Mouse (Mus musculus) forebrain, embryonic 12.5 days (tissue): ENCODE results near the gene Asprv1. TPM values are rescaled to one million over a fixed set of nuclear protein-coding genes. Genes with fewer than 3 reads are reported as not detected.

Experiments
- ATAC-seq: fragments of 200-750 bp; cut with Nextera tagmentation; 2 replicates; pipeline ENCODE4 v1.8.0; 2017; ENCODE audit warnings: moderate TSS enrichment; ENCODE audit not compliant: low FRiP score
- H3K27ac ChIP-seq: fragments of 300-500 bp; sonication (generic); 2 replicates; pipeline ENCODE4 v1.5.1; 2016; ENCODE audit warnings: mild to moderate bottlenecking
- H3K27me3 ChIP-seq: fragments of 300-500 bp; sonication (generic); 2 replicates; pipeline ENCODE4 v1.6.1; 2016; ENCODE audit warnings: mild to moderate bottlenecking
- H3K36me3 ChIP-seq: fragments of 300-500 bp; sonication (generic); replicated peaks from 2 replicates; pipeline ENCODE4 v1.6.1; 2016; ENCODE audit warnings: mild to moderate bottlenecking
- H3K4me1 ChIP-seq: fragments of 300-500 bp; sonication (generic); 2 replicates; pipeline ENCODE4 v1.6.1; 2016
- H3K4me2 ChIP-seq: fragments of 300-500 bp; sonication (generic); 2 replicates; pipeline ENCODE4 v1.6.1; 2016; ENCODE audit warnings: mild to moderate bottlenecking, moderate library complexity
- H3K4me3 ChIP-seq: fragments of 300-500 bp; sonication (generic); replicated peaks from 2 replicates; pipeline ENCODE4 v1.5.1; 2016; ENCODE audit warnings: mild to moderate bottlenecking
- H3K9ac ChIP-seq: fragments of 300-500 bp; sonication (generic); 2 replicates; pipeline ENCODE4 v1.6.1; 2016; ENCODE audit warnings: mild to moderate bottlenecking
- H3K9me3 ChIP-seq: fragments of 300-500 bp; sonication (generic); 2 replicates; pipeline ENCODE4 v1.6.1; 2016
- WGBS: fragments of 180-500 bp; shearing (Covaris S2); methylation state at CpG from one replicate; pipeline ENCODE4 v1.1.7; 2016; 5-methylcytosine and 5-hydroxymethylcytosine counted together
- polyA plus RNA-seq: library from polyadenylated mRNA; unstranded; fragments of >200 nt; fragmentation: Nextera tagmentation; extraction: Ambion mirVana; gene quantifications from 2 replicates; pipeline ENCODE4 v1.2.1, GENCODE M21; 2016

Asprv1 gene
- 0.52 and 0.87 TPM in 2 replicates for polyA plus RNA-seq

- no peaks in the 10 kb centered on the region for H3K9me3 ChIP-seq
- ATAC-seq, result no peak
- H3K4me1 ChIP-seq, result peaks cover 9% of the 10 kb centered on the region; the same call in 1 of the 2 replicates
- no peak within 1 kb of the TSS for H3K9ac ChIP-seq
- H3K4me3 ChIP-seq, result no peak within 1 kb of the TSS
- 46% methylated on average over 10 of the region's 10 CpGs for WGBS
- no peak within 1 kb of the TSS for H3K4me2 ChIP-seq
- no peak within 1 kb of the TSS for H3K27ac ChIP-seq
- H3K27me3 ChIP-seq, result no peaks in the 10 kb centered on the region
- no peaks in the 10 kb centered on the region for H3K36me3 ChIP-seq
Observed at GRCm38 (mm10) chr6:86627946-86628345, at the start of gene Asprv1. TSS of gene Asprv1 (plus strand) at chr6:86628164.

DNA sequence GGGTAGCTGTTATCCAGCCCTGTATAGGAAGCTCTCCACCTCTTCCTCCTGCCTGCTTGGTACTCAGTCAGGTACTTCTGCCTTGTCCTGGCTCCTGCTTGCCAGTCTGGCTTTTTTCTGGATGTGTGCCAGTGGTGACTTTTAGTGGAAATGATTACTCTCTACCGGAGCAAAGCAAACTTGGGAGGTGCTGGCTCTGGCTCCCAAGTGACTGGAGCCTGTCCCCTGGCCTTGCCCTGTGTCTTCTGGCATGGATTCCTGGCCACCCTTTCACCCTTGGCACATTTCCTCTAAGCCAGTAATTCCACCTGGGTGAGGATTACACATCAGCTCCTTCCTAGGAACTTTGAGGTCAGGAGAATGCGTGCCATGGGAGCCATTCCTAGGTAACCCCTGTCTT, 49.6 kb upstream of the Asprv1 start:
- Histone ChIP-seq H3K9ac (no peak overlapping the region), H3K4me3 (no peak overlapping the region), H3K27me3 (no peaks in the 10 kb centered on the region), H3K4me1 (0 out of 2 replicates have a peak, but pooled peaks cover 9% of the 10 kb centered on the region), H3K4me2 (no peak overlapping the region), H3K9me3 (no peaks in the 10 kb centered on the region), H3K36me3 (no peaks in the 10 kb centered on the region), H3K27ac (no peak overlapping the region)
- 90% methylated on average over 2 of the region's 2 CpGs for WGBS
- ATAC-seq, result no peak

DNA sequence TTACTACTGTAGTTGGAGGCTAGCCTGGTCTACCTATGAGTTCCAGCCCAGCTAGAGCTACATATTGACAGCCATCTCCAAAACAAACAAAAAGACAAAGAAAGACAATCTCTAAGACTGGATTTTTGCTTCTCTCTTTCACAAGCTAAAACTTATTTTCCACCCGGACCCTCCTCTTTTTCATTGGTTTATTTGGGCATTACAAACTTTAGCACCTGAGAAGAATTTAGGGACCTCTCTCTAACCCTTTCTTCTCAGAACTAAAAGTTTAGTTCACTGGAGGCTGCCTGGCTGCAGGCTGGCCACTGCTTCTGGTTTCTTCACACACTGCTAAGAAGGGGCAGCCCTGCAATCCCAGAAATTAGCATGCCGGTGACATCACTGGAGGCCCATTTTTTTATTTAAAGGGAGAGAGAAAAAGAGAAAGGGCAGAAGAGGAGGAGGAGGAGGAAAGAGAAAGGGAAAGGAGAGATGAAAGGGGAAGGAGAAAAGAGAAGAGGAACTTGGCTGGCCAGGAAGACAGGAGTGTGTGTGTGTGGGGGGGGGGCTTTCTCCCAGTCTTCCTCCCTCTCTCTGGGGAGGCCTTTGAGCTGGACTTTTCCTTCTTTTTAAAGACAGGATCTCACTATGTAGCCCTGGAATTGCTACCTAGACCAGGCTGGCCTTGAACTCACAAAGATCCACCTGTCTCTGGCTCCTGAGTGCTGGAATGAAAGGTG, 48.7 kb upstream of the Asprv1 start:
- Histone ChIP-seq H3K4me1 (peaks cover 11% of the 10 kb centered on the region), H3K27me3 (no peaks in the 10 kb centered on the region), H3K4me2 (no peak overlapping the region), H3K27ac (no peak overlapping the region), H3K36me3 (no peaks in the 10 kb centered on the region), H3K9me3 (no peaks in the 10 kb centered on the region), H3K9ac (no peak overlapping the region), H3K4me3 (no peak overlapping the region)
- 59% methylated on average over 2 of the region's 2 CpGs for WGBS
- no peak for ATAC-seq

DNA sequence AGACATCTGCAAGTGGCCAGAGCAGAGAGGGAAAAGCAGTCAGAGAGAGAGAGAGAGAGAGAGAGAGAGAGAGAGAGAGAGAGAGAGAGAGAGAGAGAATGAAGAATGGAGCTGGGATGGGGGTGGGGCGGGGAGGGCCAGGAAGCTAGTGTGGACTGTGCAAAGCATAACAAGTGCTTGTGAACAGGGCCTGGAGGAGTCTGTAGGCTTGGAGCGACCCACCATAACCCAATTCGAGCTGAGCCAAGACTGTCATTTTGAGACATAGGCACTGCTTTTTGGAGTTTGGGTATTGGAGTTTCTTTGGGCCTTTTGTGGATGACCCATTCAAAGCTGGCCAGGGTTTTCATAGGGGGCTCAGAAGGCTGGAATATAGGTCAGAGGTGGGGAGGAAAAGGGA, 48.0 kb upstream of the Asprv1 start:
- H3K9me3 ChIP-seq, result no peaks in the 10 kb centered on the region
- H3K27me3 ChIP-seq, result no peaks in the 10 kb centered on the region
- H3K27ac ChIP-seq, result no peak overlapping the region
- peaks cover 18% of the 10 kb centered on the region for H3K4me1 ChIP-seq
- WGBS, result 82% methylated on average over 3 of the region's 3 CpGs
- H3K4me3 ChIP-seq, result no peak overlapping the region
- H3K36me3 ChIP-seq, result no peaks in the 10 kb centered on the region
- no peak overlapping the region for H3K9ac ChIP-seq
- no peak for ATAC-seq
- no peak overlapping the region for H3K4me2 ChIP-seq

GRCm38 (mm10) chr6:86583141-86583540, 44.8 kb upstream of the Asprv1 start:
- peaks cover 27% of the 10 kb centered on the region for H3K4me1 ChIP-seq
- H3K27ac ChIP-seq, result no peak overlapping the region
- no peaks in the 10 kb centered on the region for H3K36me3 ChIP-seq
- no peak overlapping the region for H3K4me3 ChIP-seq
- ATAC-seq, result no peak
- H3K27me3 ChIP-seq, result no peaks in the 10 kb centered on the region
- WGBS, result 85% methylated on average over 3 of the region's 3 CpGs
- no peak overlapping the region for H3K9ac ChIP-seq
- no peaks in the 10 kb centered on the region for H3K9me3 ChIP-seq
- no peak overlapping the region for H3K4me2 ChIP-seq

DNA sequence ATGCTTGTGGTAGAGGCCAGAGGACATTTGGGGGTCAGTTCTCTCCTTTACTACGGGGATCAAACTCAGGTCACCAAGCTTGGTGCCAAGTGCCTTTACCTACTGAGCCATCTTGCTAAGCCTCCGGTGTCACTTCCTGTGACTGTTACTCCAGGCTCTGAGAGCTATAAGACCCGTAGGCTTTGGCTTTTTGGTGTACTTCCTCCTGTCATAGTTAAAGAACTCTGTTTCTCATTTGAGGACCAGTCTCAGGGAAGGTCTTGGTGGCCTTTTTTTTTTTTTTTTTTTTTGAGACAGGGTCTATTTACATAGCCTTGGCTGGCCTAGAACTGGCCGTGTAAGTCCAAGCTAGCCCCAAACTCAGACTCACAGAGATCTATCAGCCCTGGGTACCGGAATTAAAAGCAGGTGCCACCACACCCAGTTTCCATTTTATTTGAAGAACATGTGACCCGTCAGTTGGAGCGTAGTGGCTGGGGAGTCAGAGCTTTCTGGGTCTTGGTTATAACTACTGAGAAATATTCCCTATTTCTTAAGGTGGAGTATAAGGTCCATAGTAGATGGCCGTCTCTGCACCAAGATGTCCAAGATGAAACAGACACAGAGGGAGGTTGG, 44.3 kb upstream of the Asprv1 start:
- no peaks in the 10 kb centered on the region for H3K9me3 ChIP-seq
- no peak for ATAC-seq
- peaks cover 27% of the 10 kb centered on the region for H3K4me1 ChIP-seq
- H3K9ac ChIP-seq, result no peak overlapping the region
- no peaks in the 10 kb centered on the region for H3K36me3 ChIP-seq
- H3K27ac ChIP-seq, result no peak overlapping the region
- no peak overlapping the region for H3K4me2 ChIP-seq
- H3K4me3 ChIP-seq, result no peak overlapping the region
- H3K27me3 ChIP-seq, result no peaks in the 10 kb centered on the region
- WGBS, result 89% methylated on average over 8 of the region's 8 CpGs

DNA sequence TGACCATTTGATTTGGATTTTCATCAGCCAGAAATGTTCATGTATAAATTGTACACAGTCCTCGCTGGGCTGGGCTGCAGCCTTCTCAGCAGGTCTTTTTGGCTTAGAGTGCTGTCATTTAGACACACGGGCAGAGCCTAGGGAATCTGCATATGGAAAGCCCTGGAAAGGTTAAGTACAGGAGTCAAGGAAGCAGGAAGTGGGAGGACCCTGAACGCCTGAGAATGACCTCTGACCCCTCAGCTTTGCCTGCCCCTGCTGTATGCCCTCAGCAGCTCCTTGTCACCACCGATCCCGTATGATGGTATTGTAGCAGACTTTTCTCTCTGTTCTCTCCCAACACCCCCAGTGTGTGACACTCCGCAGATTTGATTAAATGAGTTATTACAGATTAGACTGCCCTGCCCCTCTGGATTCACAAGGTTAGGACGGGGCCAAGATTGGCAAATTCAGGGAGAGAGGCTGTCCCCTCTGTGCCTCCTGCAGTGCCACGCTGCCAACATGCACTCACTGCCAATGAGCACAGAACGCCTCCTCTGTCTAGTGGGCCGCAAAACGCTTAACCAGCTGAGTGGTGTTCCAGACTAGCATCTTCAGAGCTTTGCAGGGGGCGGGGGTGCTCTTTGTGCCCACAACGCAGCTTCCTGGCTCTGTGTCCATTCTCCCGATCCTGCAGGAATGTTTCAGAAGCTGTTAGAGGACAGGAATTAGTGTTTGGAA, 43.5 kb upstream of the Asprv1 start:
- H3K9ac ChIP-seq, result peak overlapping the region; percentile 46
- H3K27me3 ChIP-seq, result no peaks in the 10 kb centered on the region
- peak overlapping the region; percentile 49 for H3K4me2 ChIP-seq

DNA sequence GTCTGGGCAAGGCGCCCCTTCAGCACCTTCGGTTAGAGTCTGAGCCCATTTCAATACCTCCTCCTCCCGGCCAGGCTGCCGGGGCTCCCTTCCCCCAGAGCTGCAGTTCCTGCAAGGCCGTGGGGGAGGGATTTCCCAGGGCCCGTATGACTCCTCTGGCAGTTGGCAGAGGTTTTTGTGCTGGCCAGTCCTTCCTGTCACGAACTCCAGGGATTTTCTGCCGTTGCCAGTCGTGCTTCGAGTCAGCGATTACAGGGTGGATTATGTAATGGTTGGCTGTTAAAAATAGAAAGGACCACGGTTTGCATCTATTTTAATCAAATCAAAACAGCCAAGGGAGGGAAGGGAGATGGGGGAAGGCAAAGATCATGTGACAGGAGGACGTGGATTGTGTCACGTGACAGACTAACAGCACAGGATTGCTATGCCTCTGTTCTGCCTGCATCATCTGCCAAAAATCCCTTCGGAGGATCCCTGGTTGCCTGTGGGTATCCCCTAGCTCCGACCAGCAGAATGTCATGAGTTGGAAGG, 42.8 kb upstream of the Asprv1 start:
- peak overlapping the region; percentile 84 for H3K27ac ChIP-seq
- peak overlapping the region; percentile 49 for H3K4me2 ChIP-seq
- H3K4me1 ChIP-seq, result peaks cover 18% of the 10 kb centered on the region
- no peaks in the 10 kb centered on the region for H3K27me3 ChIP-seq
- peak overlapping the region; percentile 25 for H3K4me3 ChIP-seq
- WGBS, result 17% methylated on average over 16 of the region's 16 CpGs
- no peaks in the 10 kb centered on the region for H3K36me3 ChIP-seq
- H3K9ac ChIP-seq, result peak overlapping the region; percentile 46
- H3K9me3 ChIP-seq, result no peaks in the 10 kb centered on the region
- peak; percentile 84 for ATAC-seq

More for the DNA sequence above, 43.5 kb upstream of the Asprv1 start:
- 32% methylated on average over 14 of the region's 14 CpGs for WGBS
- no peaks in the 10 kb centered on the region for H3K9me3 ChIP-seq
- peaks cover 24% of the 10 kb centered on the region for H3K4me1 ChIP-seq
- no peaks in the 10 kb centered on the region for H3K36me3 ChIP-seq
- H3K27ac ChIP-seq, result peak overlapping the region; percentile 84
- H3K4me3 ChIP-seq, result peak overlapping the region; percentile 25
- peak; percentile 18; the same call in 1 of the 2 replicates for ATAC-seq

DNA sequence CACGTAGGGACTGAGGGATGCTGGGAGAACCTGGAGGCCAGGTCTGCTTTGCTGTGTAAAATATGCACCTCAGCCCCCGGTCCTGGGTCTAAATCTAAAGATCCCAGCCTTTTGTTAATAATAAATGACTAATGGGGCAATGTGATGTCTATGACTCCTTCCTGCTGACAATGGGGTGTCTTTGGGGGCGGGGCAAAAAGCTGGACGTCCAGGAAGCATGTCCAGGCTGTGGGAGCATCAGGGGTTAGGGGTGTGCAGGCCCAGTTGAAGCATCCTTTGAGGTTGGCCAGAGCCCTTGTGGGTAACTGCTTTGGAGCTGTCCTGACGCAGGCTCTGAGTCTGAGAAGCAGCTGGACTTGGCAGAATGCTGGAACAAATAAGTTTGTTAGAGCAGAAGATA, 41.9 kb upstream of the Asprv1 start:
- no peak for ATAC-seq
- Histone ChIP-seq H3K9me3 (no peaks in the 10 kb centered on the region), H3K4me2 (no peak overlapping the region), H3K36me3 (no peaks in the 10 kb centered on the region), H3K4me1 (peaks cover 18% of the 10 kb centered on the region), H3K9ac (no peak overlapping the region), H3K27me3 (no peaks in the 10 kb centered on the region), H3K4me3 (no peak overlapping the region), H3K27ac (no peak overlapping the region)
- WGBS, result 78% methylated on average over 5 of the region's 5 CpGs

DNA sequence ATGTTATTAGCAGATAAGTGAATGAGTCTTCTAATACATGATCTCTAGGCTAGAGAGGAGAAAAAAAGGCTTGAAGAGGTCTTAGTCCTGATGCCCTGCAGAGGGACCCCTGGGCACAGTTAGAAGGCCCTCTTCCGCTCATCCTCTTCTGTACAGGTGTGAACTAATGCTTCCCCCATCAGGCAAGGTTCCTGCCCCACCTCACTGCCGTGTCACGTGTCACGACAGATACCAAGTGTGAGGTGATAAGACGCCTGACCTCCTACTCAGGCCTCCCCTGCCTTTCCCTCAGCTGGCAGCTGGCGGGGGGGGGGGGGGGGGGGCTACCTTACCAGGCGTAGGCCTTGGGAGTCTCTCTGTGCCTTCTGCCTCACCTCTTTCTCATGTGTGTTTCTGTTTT, 39.5 kb upstream of the Asprv1 start:
- H3K27ac ChIP-seq, result no peak overlapping the region
- H3K9ac ChIP-seq, result no peak overlapping the region
- no peak for ATAC-seq
- H3K4me3 ChIP-seq, result no peak overlapping the region
- peaks cover 18% of the 10 kb centered on the region for H3K4me1 ChIP-seq
- H3K36me3 ChIP-seq, result no peaks in the 10 kb centered on the region
- H3K27me3 ChIP-seq, result no peaks in the 10 kb centered on the region
- H3K9me3 ChIP-seq, result no peaks in the 10 kb centered on the region
- 92% methylated on average over 5 of the region's 7 CpGs for WGBS
- H3K4me2 ChIP-seq, result no peak overlapping the region

GRCm38 (mm10) chr6:86593146-86593897, 34.6 kb upstream of the Asprv1 start:
- Histone ChIP-seq H3K9ac (no peak overlapping the region), H3K27me3 (peaks cover 12% of the 10 kb centered on the region; the same call in 1 of the 2 replicates), H3K4me3 (no peak overlapping the region), H3K4me1 (0 out of 2 replicates have a peak, but pooled peaks cover 3% of the 10 kb centered on the region), H3K9me3 (no peaks in the 10 kb centered on the region), H3K36me3 (no peaks in the 10 kb centered on the region), H3K4me2 (no peak overlapping the region), H3K27ac (no peak overlapping the region)
- no peak for ATAC-seq
- WGBS, result 87% methylated on average over 10 of the region's 10 CpGs
